Mouse (Mus musculus) adrenal gland, postnatal 4 days (tissue): Measurements from ENCODE around the gene Zbtb33. TPM values are rescaled to one million over a fixed set of nuclear protein-coding genes. Genes with fewer than 3 reads are reported as not detected.

Source experiments
- microRNA-seq: library from miRNA; unstranded; fragments of <30 nt; microRNA quantifications from one replicate; pipeline ENCODE4 v1.2.0, GENCODE M21; 2021
- total RNA-seq, 2 experiments: library from RNA; stranded (reverse); gene quantifications; 2 replicates each; pipeline ENCODE4 v1.2.3; 2021

Gene Zbtb33
- total RNA-seq, 2 experiments from 2014 or later: 32.0 to 34.8 TPM

Small RNA genes within 50 kb of the gene (microRNA-seq; reads per million reads assigned to microRNA genes)
- gene Mir3110: not detected

Other genes with a start within 250 kb of the Zbtb33 start
- gene Btg1-ps1, start 171.0 kb upstream of the Zbtb33 start, total RNA-seq: not detected
- not detected for gene Btg1-ps2, start 146.7 kb upstream of the Zbtb33 start, total RNA-seq
- gene Rhox10, start 123.3 kb upstream of the Zbtb33 start, total RNA-seq: not detected
- gene Rhox11, start 104.7 kb upstream of the Zbtb33 start, total RNA-seq: not detected
- gene Rhox12, start 78.9 kb upstream of the Zbtb33 start, total RNA-seq: not detected
- gene Rhox13, start 68.6 kb upstream of the Zbtb33 start, total RNA-seq: not detected
- gene Tmem255a, start 62.6 kb downstream of the Zbtb33 start, total RNA-seq: 10 to 100 TPM; 15.0 to 18.9 TPM
- gene Atp1b4, start 126.4 kb downstream of the Zbtb33 start, total RNA-seq: 10 to 100 TPM; 10.3 to 18.9 TPM